Mouse (Mus musculus): Measurements from ENCODE around the gene Lnp1.
"Not testable (repeated sequence)": the region's sequence is repeated elsewhere in the genome, so short reads cannot be mapped to it uniquely, and the experiment has no call there.

Gene Lnp1

DNA sequence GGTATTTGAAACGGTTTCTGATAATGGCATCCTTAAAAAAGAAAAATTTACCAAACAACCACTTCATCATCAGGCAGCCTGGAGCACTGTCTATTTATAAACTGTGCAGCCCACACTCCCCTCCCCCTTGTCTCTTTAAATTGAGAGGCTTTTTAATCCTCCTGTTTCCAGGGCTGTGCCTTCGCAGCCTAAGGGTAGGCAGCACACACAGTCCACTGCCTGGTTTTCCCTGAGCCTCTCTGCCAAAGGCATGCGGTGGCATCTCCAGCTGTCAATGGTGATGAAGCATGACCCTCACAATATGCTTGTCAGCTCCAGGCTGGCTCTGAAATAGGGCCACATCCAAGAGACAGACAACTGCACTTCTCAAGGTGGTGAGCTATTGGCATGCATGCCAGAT is at the start of gene Lnp1:
Gene Lnp1 (minus strand): TSS at position 39 of the 400 bp plus-strand sequence.
- no peak for DNase-seq

DNA sequence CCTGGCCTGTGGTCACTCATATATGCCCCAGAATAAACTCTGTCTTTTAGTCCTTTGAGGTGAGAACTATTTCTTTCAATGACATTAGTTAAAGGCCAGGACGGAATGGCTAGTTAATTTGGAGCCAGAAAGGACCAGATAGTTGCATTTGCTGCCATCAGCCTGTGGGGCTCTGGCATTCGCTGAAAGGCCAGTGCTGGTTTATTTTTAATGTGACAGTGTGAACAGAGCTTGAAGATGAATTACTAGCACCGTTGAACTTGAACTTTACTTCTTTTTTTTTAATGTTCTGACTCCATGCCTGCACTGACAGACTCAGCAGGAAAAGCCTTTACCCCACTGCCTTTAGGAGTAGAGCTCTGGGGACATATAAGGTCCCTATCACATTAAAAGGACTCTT is 46.8 kb upstream of the Lnp1 start:
- no peak for DNase-seq

GRCm38 (mm10) chr16:56958311-56958710 is 30.4 kb upstream of the Lnp1 start:
- not testable (repeated sequence) for DNase-seq

- no peak for DNase-seq
These were observed 21.2 kb upstream of the Lnp1 start for GRCm38 (mm10) chr16:56949085-56949484.

- DNase-seq, result no peak
These were observed 14.5 kb upstream of the Lnp1 start for GRCm38 (mm10) chr16:56942341-56942740.

DNA sequence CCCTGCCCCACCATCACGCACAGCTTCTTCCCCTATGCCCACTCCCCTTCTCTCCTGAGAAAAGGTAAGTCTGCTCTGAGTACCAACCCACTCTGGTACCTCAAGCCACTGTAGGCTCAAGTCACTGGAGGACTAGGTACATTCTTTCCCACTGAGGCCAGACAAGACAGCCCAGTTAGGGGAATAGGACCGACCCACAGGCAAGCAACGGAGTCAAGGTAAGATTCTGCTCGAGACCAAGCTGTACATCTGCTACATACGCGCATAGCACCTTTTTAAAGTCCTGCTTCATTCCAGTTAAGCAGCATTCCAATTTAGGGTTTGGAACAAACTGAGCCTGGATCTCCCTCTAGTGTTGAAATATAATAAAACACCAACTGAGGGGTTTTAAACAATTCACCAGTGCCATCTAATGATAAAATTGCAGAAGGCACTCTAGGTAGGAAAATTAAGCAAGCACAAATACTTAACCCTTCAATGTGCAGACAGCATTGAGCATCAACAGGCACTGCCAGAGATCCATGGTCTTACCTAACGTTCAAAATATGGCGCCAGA is 7.7 kb downstream of the Lnp1 start:
- no peak for DNase-seq

GRCm38 (mm10) chr16:56917230-56917629 is 10.6 kb downstream of the Lnp1 start:
- DNase-seq, result no peak

DNA sequence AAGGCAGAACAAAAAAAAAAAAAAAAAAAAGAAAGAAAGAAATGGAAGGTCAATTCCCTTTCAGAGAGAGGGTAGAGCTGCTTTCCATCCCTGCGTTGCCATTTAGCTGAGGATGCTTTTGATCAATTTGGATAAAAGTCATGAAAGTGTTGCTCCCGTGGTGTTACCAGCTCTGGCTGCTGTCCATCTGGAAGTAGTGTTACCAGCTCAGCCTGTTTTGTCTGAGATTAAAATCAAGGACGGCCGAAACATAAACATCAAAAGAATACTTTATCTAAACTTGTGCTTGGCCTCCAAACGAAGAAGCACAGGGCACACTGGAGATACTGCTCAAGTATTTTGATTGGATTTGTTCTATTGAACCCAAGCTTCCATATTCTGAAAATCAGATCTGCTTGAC is 18.9 kb downstream of the Lnp1 start:
- DNase-seq, result no peak

DNA sequence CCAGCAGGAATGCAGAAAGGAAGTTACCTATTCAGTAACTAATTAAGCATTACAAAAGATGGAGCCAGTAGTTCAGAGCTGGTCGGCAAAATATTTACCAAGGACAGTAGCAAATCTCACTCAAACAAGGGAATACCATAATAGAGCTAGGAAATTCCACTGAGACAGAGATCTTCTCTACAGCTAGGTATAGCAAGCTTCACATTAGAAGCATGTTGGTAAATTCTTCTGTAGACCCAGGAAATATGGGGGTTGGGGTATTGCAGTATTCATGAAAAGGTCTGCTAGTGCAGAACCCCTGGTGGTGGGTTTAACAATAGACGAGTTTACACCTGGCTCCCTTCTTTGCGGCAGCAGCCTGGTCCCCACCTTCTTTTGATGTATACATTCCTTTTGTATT is 25.7 kb downstream of the Lnp1 start:
- not testable (repeated sequence) for DNase-seq

- DNase-seq, result no peak
These were observed 36.3 kb downstream of the Lnp1 start for GRCm38 (mm10) chr16:56891583-56891982.

- DNase-seq, result no peak
These were observed 41.2 kb downstream of the Lnp1 start for GRCm38 (mm10) chr16:56886616-56887116.

DNA sequence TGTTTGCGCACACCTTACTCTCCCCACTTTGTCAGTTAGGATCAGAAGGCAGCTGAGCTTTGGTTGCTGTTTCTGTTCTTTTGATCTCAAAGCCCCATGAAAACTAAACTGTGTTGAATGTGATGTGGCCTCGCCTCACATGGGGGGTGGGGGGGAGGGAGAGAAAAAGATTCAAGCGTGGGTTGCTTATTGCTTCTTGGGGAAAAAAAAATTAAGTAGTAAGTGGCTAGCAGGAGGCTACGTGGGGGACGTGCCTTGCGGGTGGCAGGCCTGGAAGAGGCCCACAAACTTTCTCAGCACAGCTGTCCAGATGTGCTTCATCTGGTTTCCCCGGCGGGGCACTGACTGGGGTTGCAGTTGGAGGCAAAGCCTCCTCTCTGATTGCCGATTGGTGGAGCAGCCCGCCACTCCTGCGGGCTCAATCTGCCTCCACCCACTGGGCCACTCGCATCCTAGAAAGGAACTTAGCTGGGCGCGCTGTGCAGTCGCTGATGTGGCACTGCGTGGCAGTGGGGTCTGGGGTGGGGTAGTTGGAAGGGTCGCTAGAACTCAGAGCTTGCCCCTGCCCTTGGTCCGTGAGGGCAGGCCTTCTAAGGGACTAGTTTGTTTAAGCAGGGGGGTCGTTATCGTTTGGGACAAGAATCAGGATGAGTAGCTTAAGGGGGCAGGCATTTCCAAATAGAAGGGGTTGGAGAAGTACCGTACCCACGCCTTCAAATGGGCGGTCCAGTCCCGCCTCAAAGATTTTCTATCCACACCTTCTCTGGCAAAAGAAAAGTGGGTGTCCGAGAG is 41.8 kb downstream of the Lnp1 start, which contains the start of gene Tmem45a:
Gene Tmem45a (minus strand): TSS at position 343 of the 792 bp plus-strand sequence.
- DNase-seq, result peak in 1 of 2 experiments; percentile 5

DNA sequence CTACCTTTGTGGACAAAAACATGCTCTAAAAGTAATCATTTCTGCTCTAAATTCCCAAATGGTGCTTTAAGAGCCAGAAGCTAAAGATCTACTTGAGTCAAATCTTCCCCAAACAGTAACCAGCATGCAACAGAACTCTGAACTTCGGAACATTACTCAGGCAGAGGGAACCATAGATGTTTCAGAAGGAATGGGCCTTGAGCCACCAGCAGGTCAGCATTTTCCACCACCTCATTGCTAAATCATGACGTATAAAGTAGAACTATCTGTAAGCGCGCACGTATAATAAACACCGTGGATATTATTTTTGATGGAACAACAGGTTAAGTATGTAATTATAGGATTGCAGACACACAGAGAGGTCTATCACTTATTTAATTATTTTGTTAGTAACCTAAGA is 43.0 kb downstream of the Lnp1 start:
- DNase-seq, result no peak

- no peak for DNase-seq
These were observed 54.5 kb downstream of the Lnp1 start for GRCm38 (mm10) chr16:56873410-56873809.

GRCm38 (mm10) chr16:56870458-56870857 is 57.4 kb downstream of the Lnp1 start:
- DNase-seq, result no peak

- no peak for DNase-seq
These were observed 59.5 kb downstream of the Lnp1 start for GRCm38 (mm10) chr16:56868361-56868760.

- DNase-seq, result no peak
These were observed 60.3 kb downstream of the Lnp1 start for GRCm38 (mm10) chr16:56867591-56867990.
